Mouse (Mus musculus) G1E-ER4 (cell line): Measurements from ENCODE around the gene Sh2b2. TPM values are rescaled to one million over a fixed set of nuclear protein-coding genes. Genes with fewer than 3 reads are reported as not detected.

Source experiments
- GATA1 ChIP-seq: IDR thresholded peaks from one replicate; pipeline ENCODE4 v1.8.0; 2012; ENCODE audit warnings: low read length, inconsistent platforms
- polyA plus RNA-seq: library from polyadenylated mRNA; stranded (reverse); fragments of >175 nt; gene quantifications from 2 replicates; pipeline ENCODE4 v1.2.3, GENCODE M21; 2012

Sh2b2 gene
- polyA plus RNA-seq, 1 experiment = not detected

DNA sequence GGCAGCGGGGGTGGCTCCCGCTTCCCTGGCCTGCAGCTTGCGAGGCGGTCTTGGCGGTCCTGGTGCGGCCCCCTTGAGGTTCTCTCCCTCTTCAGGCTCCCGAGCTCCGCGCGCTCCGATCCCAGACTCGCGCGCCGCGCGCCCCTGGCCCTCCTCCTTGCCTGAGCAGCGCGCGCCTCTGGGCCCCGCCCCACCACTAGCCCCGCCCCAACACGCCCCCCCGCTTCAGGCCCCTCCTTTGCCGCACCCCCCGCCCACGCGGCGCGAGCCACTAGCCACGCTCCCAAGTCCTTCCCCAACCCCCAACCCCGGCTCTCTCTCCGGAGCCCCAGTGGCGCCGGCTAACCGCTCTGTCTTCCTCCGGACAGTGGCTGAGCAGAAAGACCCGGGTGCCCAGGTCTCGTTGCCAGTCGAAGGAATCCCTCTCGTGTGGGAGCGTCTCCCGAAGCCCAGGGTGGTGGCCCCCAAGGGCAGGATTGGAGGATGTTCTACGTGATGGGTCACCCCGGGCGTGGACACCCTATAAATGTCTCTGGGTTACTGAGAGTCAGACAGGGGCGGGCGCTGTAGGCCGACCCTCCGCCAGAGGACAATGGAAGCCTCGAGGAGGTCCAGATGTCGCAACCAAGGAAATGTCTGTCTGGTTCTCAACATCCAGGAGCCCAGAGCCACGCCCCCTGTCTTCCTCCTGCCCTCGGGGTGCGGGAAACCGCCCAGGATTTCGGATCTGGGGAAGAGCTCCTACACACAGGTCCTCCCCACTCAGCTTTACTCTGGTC, 1.4 kb downstream of the Sh2b2 start:
- TF ChIP-seq GATA1 = no peak

DNA sequence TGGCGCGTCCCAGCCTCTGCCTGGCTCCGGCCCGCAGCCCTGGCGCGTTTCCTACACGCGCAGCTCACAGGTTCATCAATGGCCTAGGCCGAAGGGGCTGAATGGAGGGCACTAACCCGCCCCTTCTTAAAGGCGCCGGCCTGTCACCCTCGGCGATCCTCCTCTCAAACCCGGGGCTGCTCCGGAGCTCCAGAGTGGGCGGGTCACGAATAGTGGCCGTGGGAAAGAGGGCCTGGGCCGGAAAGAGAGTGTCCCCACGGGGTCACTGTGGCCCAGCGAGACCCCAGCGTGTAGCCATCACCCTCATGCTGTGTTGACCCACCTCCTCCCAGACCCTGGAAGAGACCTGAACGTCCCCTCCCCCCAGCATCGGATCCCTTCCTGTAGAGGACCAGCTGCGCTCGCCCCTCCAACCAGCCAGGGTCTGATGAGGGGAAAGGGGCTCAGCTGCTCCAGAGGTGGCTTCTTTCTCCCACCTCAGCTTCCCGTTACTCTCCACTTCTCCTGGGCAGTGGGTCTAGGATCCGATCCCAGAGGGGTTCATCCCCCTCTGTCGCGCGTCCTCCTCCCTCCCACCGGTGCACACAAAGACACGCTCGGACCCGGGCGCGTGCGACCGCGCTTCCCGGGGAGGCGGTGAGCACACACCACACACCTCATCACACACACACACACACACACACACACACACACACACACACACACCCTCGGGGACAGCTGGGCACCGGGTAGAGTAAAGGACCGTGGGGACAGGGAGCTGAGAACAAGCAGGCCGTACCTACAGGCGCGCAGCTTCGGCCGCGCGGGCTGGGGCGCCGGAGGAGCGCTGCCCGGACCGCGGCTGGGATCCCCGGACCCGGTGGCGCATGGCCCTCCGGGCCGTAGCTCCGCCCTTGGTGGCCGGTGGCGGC, 2.2 kb downstream of the Sh2b2 start:
- TF ChIP-seq GATA1 = no peak

DNA sequence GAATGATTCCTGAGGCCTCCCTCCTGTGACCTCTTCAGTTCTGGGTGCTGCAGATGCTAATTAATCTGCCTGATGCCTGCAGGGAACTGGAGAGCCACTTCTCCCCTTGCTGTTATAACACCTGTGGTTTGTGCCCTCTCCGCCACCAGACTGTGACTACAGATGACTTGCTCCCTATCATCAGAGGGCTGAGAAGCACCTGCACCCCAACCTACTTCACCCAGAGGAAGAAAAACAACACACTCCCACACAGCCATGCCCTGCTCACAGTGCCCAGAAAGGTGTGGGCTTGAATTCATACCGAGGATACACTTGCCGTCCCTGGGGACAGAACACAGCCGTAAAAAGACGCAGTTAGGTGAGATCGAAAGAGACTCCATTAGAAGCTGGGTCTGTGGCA, 5.2 kb downstream of the Sh2b2 start:
- no peak for TF ChIP-seq GATA1

DNA sequence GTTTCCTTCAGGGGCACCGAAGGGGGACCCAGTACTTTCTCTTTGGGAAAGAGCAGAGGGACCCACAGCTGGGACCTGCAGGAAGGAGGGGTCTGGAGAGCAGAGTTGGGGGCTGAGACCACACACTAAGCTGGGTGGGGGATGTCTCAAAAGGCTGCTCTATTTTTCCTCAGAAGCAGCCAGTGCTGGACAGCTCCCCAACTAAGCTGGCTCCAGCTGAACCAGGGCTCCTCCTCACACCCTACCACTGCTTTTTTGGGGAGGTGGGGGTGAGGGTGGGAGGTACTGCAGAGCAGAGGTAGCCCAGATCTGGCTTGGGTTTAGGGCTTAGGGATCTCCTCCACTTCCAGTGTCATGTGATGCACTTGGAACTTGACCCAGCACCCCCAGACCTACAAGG, 6.0 kb downstream of the Sh2b2 start:
- TF ChIP-seq GATA1 = no peak

DNA sequence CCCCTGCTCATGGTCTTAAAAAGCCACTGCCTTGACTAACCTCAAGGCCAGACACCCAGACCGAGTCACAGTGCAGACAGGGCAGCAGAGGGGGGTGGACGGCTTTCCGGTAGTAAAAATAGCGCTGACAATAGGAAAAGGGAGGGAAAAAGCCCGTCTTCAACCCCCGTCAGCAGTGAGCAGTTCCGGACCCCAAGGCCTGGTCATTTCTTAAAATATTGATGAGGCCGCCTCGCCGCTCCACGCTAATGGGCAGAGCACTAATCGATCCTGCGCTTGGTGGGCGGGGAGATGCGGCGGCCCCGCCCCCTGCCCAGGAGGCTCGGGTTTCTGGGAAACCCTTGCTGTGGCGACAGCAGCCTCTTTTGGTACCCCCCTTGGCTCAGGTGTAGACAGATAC, 8.7 kb downstream of the Sh2b2 start:
- no peak for TF ChIP-seq GATA1

DNA sequence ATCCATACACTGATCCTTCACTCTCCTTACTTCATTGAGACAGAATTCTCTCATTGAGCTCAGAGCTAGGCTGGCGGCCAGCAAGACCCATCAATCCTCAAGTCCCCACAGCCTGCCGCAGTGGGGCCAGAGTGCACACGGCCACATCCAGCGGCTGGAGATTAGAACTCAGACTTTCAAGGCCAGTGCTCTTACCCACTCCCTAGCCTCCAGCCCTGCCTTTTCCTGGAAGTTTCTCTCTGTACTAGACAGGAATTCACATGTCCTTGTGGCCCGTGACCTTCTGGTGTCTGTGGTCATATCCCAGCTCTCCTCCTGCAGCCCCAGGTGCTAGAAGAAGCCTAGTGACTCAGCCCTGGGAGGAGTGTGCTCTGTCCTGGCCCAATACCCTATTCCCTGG, 9.7 kb downstream of the Sh2b2 start:
- TF ChIP-seq GATA1 = no peak

DNA sequence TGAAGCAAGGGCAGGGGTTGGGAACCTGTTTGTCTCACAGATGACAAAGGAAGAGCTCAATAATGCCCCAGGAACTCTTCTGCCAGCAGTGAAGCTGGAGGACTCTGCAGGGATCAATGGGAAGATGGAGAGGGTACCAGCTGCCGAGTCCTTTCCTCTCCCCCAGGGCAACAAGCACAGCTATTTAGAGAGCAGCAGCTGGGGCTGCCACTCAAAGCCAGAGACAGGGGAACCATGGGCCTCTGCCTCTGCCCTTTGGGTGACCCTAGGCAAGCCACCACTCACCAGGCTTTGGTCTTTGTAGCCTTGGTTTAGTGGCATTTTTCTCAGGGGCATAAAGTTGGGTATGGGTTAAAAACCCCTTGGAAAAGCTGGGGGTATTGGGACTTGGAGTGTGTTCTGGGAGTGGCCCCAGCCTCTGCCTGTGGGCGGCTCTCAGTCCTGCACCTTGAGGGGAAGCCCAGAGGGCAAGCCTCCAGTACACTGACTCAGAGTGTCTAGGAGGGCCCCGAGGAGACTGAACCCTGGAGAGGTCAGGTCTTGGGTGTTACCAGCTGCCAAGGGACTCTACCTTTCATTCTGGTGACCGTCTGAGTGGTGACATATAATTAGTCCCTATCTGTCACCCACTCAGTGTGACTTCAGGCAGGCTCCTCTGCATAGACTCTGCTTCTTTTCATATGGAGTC, 15.9 kb downstream of the Sh2b2 start:
- TF ChIP-seq GATA1 = no peak

DNA sequence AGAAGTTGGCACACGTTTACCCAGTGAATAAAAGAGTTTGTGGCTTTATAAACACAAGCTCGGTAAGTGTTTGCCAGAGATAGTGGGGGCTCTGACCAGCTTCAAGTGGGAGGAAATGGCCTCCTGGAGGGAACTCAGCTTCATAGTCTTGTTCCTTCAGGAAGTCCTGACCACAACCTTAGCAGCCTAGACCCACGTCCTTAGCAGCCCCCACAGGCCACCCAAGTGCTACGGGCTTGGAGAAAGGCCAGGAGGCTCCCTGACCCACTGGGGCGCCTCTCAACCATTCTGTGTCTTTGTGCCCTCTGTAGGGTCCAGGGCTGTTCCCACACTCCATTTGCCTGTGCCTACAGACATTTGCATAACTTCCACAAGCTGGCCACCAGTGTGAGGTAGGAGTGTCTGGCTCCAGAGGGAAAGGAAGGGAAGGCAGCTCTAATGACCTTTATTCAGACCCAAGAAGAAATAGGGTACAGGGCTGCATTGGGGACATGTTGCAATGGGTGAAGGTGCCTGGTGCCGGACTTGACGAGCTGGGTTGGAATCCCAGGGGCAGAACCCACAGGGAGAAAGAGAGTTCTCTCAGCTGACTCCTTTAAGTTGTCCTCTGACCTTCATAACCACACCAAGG, 20.0 kb downstream of the Sh2b2 start:
- no peak for TF ChIP-seq GATA1

DNA sequence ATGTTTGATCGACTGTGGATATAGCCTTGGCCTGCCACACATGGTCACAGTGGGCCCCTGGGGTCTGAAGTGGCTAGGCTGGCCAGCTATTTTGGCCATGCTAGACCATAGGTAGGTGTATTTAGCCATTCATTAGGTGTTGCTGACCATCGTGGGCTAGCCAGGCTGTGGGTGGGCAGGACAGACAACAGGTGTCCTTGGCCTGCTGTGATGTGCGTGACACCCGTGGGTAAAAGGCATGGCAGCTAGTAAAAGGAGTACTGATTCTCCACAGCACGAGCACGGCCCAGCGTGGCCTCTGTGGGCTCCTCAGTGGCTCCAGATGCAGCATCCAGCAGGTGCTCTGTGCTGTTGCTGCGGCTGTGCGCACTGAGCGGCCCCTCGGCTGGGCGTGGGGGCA, 27.8 kb downstream of the Sh2b2 start:
- no peak for TF ChIP-seq GATA1

DNA sequence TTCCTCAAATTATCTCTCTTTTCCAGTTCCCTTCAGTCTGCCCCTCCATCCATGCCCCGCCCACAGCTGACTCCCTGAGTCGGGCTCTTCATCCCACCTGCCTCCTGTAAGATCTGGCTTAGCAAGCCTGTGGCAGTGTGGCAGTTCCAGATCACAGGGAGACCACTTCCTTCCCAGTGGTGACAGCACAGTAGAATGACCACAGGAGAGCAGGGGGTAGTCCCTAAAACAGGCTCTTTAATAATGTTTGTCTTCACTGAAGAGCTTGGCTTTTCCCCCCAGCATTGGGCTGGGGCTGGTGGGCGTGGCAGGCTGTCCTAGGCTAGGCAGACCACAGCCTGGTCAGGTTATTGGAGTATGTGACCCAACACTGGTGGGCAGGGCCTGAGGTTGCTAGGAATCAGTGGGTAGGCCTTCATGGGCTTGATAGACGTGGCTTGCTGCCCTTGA, 28.4 kb downstream of the Sh2b2 start:
- no peak for TF ChIP-seq GATA1

DNA sequence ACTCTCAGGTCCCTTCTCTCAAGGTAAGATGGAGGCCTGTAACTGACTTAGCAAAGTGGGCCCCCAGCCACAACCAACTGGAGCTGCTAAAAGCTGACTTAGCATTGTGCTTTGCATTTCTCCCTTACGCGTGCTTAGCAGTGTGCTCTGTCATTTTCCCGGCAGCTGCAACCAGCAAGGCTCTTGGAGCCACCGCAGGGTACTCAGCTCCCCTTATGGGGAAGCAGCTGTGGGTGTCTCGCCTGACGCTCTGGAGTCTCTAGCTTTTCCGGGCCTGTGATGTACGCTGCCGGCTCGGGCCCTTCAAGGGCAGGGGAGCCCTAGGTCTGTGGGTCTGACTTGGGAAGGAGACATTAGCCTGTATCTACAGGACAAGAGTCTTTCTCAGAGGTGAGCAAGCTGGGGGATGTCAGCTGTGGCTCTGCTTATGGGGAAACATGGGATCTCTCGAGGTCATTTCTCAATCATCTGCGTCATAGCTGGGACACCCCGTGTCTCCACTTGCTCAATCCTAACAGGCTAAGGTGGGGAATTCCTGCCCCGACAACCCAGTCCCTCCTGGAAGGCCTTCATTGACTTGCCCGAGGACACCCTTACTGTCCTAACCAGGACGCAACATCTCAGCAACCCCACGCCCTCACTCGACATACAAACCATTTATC, 29.2 kb downstream of the Sh2b2 start:
- TF ChIP-seq GATA1 = no peak

DNA sequence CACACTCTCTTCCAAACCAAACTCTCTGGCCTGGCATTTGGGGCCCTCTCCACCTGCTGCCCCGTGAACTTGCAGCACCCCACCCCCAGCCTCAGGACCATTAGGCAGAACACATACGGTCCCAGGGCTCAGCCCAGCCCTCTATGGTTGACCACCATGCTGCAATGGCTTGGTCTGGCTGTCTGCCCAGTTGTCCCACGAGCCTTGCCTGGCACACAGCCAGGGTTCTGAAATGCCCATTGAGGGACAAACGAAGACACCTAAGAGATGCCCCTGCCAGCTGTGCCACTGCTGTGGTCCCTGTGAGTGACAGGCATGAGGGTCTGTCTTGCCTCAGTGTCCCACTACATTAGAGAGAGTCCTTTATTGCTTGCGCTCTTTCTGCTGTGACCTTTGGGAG, 30.4 kb downstream of the Sh2b2 start:
- no peak for TF ChIP-seq GATA1

DNA sequence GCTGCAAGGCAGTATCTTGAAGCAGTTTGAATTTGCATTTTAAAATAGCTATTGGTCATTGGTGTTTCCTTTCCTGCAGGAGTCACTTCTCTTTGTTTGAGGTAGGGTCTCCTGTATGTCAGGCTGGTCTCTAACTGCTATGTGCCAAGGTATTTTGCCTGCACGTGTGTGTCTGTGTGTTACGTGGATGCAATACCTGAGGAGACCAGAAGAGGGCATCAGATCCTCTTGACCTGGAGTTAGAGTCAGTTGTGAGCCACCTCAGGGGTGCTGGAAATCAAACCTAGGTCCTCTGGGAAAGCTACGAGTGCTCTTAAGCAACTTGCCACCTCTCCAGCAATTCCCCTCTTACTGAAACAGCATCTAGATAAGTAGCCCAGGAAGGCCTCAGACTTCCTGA, 31.1 kb downstream of the Sh2b2 start:
- TF ChIP-seq GATA1 = no peak

DNA sequence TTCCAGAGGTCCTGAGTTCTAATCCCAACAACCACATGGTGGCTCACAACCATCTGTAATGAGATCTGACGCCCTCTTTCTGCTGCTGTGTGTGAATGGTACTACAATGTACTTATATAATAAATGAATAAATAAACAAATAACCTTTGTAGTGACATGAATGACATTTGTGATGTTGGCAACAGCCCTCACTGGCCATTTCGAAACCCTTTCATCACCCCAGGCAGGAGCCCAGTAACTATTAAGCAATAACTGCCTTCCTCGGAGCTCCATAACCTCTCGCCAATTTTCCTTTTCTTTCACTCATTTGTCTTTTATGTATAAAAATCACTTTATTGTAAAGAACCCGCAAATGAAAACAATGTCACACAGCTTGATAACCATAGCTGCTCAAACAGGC, 32.6 kb downstream of the Sh2b2 start:
- TF ChIP-seq GATA1 = no peak

DNA sequence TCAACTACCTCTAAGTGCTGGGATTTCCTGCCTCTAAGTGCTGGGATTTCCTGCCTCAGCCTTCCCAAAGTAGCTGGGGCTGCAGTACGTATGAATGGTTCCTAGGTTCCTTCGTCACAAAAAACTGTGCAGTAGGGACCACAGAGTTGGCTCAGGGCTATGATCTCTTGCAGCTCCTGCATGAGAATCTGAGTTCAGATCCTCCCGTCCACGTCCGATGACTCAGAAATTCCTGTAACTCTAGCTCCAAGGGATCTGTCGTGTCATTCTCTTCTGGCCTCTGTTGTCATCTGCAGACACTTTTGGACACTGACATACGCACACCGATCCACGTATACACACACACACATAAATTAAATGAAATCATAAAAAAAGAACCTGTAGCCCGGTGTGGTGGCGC, 33.6 kb downstream of the Sh2b2 start:
- TF ChIP-seq GATA1 = no peak
